Mouse (Mus musculus): Measurements from ENCODE around the gene Pask.

GRCm38 (mm10) chr1:93272409-93272821 is 70.9 kb downstream of the Pask start:
- TF ChIP-seq GATA1 (IDR thresholded peaks at IDR 0.05; ENCODE audit: borderline replicate concordance, low read length) (no peak), FLI1 (IDR thresholded peaks at IDR 0.05; ENCODE audit: low read length) (no peak)
